Mouse (Mus musculus) forebrain, embryonic 14.5 days (tissue): ENCODE data around the gene Rps27l. TPM values are rescaled to one million over a fixed set of nuclear protein-coding genes. Genes with fewer than 3 reads are reported as not detected.

Experiments used
- ATAC-seq: fragments of 200-750 bp; cut with Nextera tagmentation; 2 replicates; pipeline ENCODE4 v1.8.0; 2017; ENCODE audit warnings: mild to moderate bottlenecking, moderate library complexity
- DNase-seq: peaks from one replicate; pipeline ENCODE4 v3.0.0-alpha.2; 2015; ENCODE audit warnings: low spot score
- H3K27ac ChIP-seq: fragments of 300-500 bp; sonication (generic); 2 replicates; pipeline ENCODE4 v1.5.1; 2014; ENCODE audit warnings: low read depth, mild to moderate bottlenecking, control low read depth, low read length, moderate library complexity
- H3K27me3 ChIP-seq: fragments of 300-500 bp; sonication (generic); replicated peaks from 2 replicates; pipeline ENCODE4 v1.6.1; 2014; ENCODE audit warnings: low read length, control low read depth, mixed read lengths; ENCODE audit not compliant: control insufficient read depth, insufficient read depth
- H3K36me3 ChIP-seq: fragments of 300-500 bp; sonication (generic); 2 replicates; pipeline ENCODE4 v1.6.1; 2014; ENCODE audit warnings: low read length, control low read depth; ENCODE audit not compliant: control insufficient read depth, insufficient read depth
- H3K4me1 ChIP-seq: fragments of 300-500 bp; sonication (generic); 2 replicates; pipeline ENCODE4 v1.6.1; 2014; ENCODE audit warnings: antibody characterized with exemption, low read length, control low read depth; ENCODE audit not compliant: control insufficient read depth, insufficient read depth
- H3K4me2 ChIP-seq: fragments of 300-500 bp; sonication (generic); 2 replicates; pipeline ENCODE4 v1.6.1; 2014; ENCODE audit warnings: mild to moderate bottlenecking, control low read depth, low read length
- H3K4me3 ChIP-seq: fragments of 300-500 bp; sonication (generic); 2 replicates; pipeline ENCODE4 v1.5.1; 2014; ENCODE audit warnings: low read depth, low read length, control low read depth
- H3K9ac ChIP-seq: fragments of 300-500 bp; sonication (generic); 2 replicates; pipeline ENCODE4 v1.6.1; 2014; ENCODE audit warnings: mild to moderate bottlenecking, low read length, control low read depth, moderate library complexity
- H3K9me3 ChIP-seq: fragments of 300-500 bp; sonication (generic); replicated peaks from 2 replicates; pipeline ENCODE4 v1.6.1; 2016; ENCODE audit warnings: low read length, control low read depth, mixed read lengths; ENCODE audit not compliant: control insufficient read depth
- WGBS: fragments of 180-500 bp; shearing (Covaris S2); extraction: QIAGEN DNeasy Blood & Tissue Kit; methylation state at CpG from one replicate; pipeline ENCODE4 v1.1.7; 2014; 5-methylcytosine and 5-hydroxymethylcytosine counted together
- polyA plus RNA-seq: library from polyadenylated mRNA; unstranded; fragments of >200 nt; fragmentation: Nextera tagmentation; extraction: Ambion mirVana; gene quantifications from 2 replicates; pipeline ENCODE4 v1.2.1, GENCODE M21; 2014

Rps27l gene
- polyA plus RNA-seq, result 357 and 434 TPM in 2 replicates

- under 1% methylated on average over 77 of the region's 77 CpGs for WGBS
- Histone ChIP-seq H3K9me3 (no peaks in the 10 kb centered on the region), H3K9ac (peak within 1 kb of the TSS; percentile 88), H3K27ac (peak within 1 kb of the TSS; percentile 94), H3K4me2 (peak within 1 kb of the TSS; percentile 69), H3K36me3 (peaks cover 11% of the 10 kb centered on the region), H3K27me3 (no peaks in the 10 kb centered on the region), H3K4me3 (peak within 1 kb of the TSS; percentile 96), H3K4me1 (0 out of 2 replicates have a peak, but pooled peaks cover 8% of the 10 kb centered on the region)
- DNase-seq, result peak; percentile 94
- ATAC-seq, result peak; percentile 99
Measured at GRCm38 (mm10) chr9:66945647-66946641, at the start of gene Rps27l. Gene Rps27l, plus strand, starts transcription at chr9:66946086.

GRCm38 (mm10) chr9:66896951-66897350 lies 48.9 kb upstream of the Rps27l start:
- H3K9ac ChIP-seq, result no peak overlapping the region
- 67% methylated on average over 6 of the region's 6 CpGs for WGBS

GRCm38 (mm10) chr9:66897851-66898250 lies 48.0 kb upstream of the Rps27l start:
- 64% methylated on average over 5 of the region's 6 CpGs for WGBS
- ATAC-seq (no peak), DNase-seq (no peak)
- Histone ChIP-seq H3K27ac (no peak overlapping the region), H3K36me3 (no peaks in the 10 kb centered on the region), H3K27me3 (no peaks in the 10 kb centered on the region), H3K9ac (no peak overlapping the region), H3K4me3 (no peak overlapping the region), H3K4me1 (0 out of 2 replicates have a peak, but pooled peaks cover under 1% of the 10 kb centered on the region), H3K4me2 (no peak overlapping the region), H3K9me3 (no peaks in the 10 kb centered on the region)

More at GRCm38 (mm10) chr9:66896951-66897350, 48.9 kb upstream of the Rps27l start:
- ATAC-seq (no peak), DNase-seq (no peak)
- no peaks in the 10 kb centered on the region for H3K36me3 ChIP-seq
- H3K27ac ChIP-seq, result no peak overlapping the region
- H3K4me2 ChIP-seq, result no peak overlapping the region
- H3K4me3 ChIP-seq, result no peak overlapping the region
- H3K4me1 ChIP-seq, result no peaks in the 10 kb centered on the region
- H3K9me3 ChIP-seq, result no peaks in the 10 kb centered on the region
- H3K27me3 ChIP-seq, result no peaks in the 10 kb centered on the region

GRCm38 (mm10) chr9:66899072-66899471 lies 46.8 kb upstream of the Rps27l start:
- no peak for ATAC-seq

GRCm38 (mm10) chr9:66899526-66899925 lies 46.4 kb upstream of the Rps27l start:
- H3K27ac ChIP-seq, result no peak overlapping the region
- ATAC-seq (no peak), DNase-seq (no peak)
- no peak overlapping the region for H3K4me2 ChIP-seq
- H3K9me3 ChIP-seq, result no peaks in the 10 kb centered on the region
- no peaks in the 10 kb centered on the region for H3K27me3 ChIP-seq
- 0 out of 2 replicates have a peak, but pooled peaks cover 2% of the 10 kb centered on the region for H3K4me1 ChIP-seq
- H3K36me3 ChIP-seq, result no peaks in the 10 kb centered on the region
- no peak overlapping the region for H3K4me3 ChIP-seq
- H3K9ac ChIP-seq, result no peak overlapping the region
- 64% methylated on average over 4 of the region's 4 CpGs for WGBS

More at GRCm38 (mm10) chr9:66899072-66899471, 46.8 kb upstream of the Rps27l start:
- H3K9ac ChIP-seq, result no peak overlapping the region
- WGBS, result 89% methylated on average over 2 of the region's 2 CpGs
- H3K27ac ChIP-seq, result no peak overlapping the region
- no peaks in the 10 kb centered on the region for H3K27me3 ChIP-seq
- no peak overlapping the region for H3K4me2 ChIP-seq
- no peak overlapping the region for H3K4me3 ChIP-seq
- no peak for DNase-seq
- H3K9me3 ChIP-seq, result no peaks in the 10 kb centered on the region
- no peaks in the 10 kb centered on the region for H3K36me3 ChIP-seq
- H3K4me1 ChIP-seq, result 0 out of 2 replicates have a peak, but pooled peaks cover 2% of the 10 kb centered on the region

- Histone ChIP-seq H3K9me3 (no peaks in the 10 kb centered on the region), H3K9ac (no peak overlapping the region), H3K27me3 (no peaks in the 10 kb centered on the region), H3K27ac (no peak overlapping the region), H3K4me1 (peaks cover 12% of the 10 kb centered on the region), H3K4me2 (no peak overlapping the region), H3K4me3 (no peak overlapping the region), H3K36me3 (no peaks in the 10 kb centered on the region)
- ATAC-seq (no peak), DNase-seq (no peak)
- 44% methylated on average over 9 of the region's 9 CpGs for WGBS
Measured at GRCm38 (mm10) chr9:66905990-66906389, 39.9 kb upstream of the Rps27l start.

- no peak for DNase-seq
- Histone ChIP-seq H3K4me3 (no peak overlapping the region), H3K4me2 (no peak overlapping the region), H3K4me1 (peaks cover 20% of the 10 kb centered on the region), H3K27me3 (no peaks in the 10 kb centered on the region), H3K9me3 (no peaks in the 10 kb centered on the region), H3K9ac (no peak overlapping the region), H3K27ac (no peak overlapping the region), H3K36me3 (no peaks in the 10 kb centered on the region)
- WGBS, result 93% methylated on average over 8 of the region's 8 CpGs
- ATAC-seq, result no peak
Measured at GRCm38 (mm10) chr9:66907126-66907525, 38.8 kb upstream of the Rps27l start.

GRCm38 (mm10) chr9:66907746-66908397 lies 38.0 kb upstream of the Rps27l start:
- ATAC-seq, result no peak
- H3K4me1 ChIP-seq, result peaks cover 27% of the 10 kb centered on the region
- no peak for DNase-seq

More at GRCm38 (mm10) chr9:66907746-66908397, 38.0 kb upstream of the Rps27l start:
- no peaks in the 10 kb centered on the region for H3K36me3 ChIP-seq
- H3K9me3 ChIP-seq, result no peaks in the 10 kb centered on the region
- H3K9ac ChIP-seq, result no peak overlapping the region
- no peaks in the 10 kb centered on the region for H3K27me3 ChIP-seq
- no peak overlapping the region for H3K4me3 ChIP-seq
- WGBS, result 85% methylated on average over 5 of the region's 5 CpGs
- H3K4me2 ChIP-seq, result no peak overlapping the region
- no peak overlapping the region for H3K27ac ChIP-seq
